Comparison of ENCODE assay signal across 8 mouse cellular contexts in genomic region chr14:27096779-27097178, GRCm38 (mm10). TPM values are rescaled to one million over a fixed set of nuclear protein-coding genes. Genes with fewer than 3 reads are reported as not detected.
DNase-seq lines count a peak whose midpoint lies in the region; ATAC-seq and TF ChIP-seq lines count a peak whose summit lies in the region.

No protein-coding gene starts in this region.

- no peak for TF ChIP-seq EP300 in CH12.LX (IDR thresholded peaks at IDR 0.05; ENCODE audit: low read length)

- no peak overlapping the region for H3K4me3 ChIP-seq in CH12.LX (replicated peaks in 1 of 3; ENCODE audit: low read depth in 2 of 3, low read length in 2 of 3, poor library complexity in 1 of 3)
- no peak overlapping the region for H3K4me3 ChIP-seq in embryonic facial prominence, embryonic 11.5 days (ENCODE audit: low read depth, low read length)
- H3K4me3 ChIP-seq in heart, embryonic 15.5 days, result no peak overlapping the region
- H3K4me3 ChIP-seq in liver, adult 2 months (ENCODE audit: insufficient read depth, low read depth, low read length), result no peak overlapping the region

- 23% methylated on average over 3 of the region's 3 CpGs for WGBS in embryonic facial prominence, embryonic 11.5 days
- WGBS in heart, embryonic 15.5 days, result 18% methylated on average over 3 of the region's 3 CpGs
- 16% methylated on average over 3 of the region's 3 CpGs for WGBS in liver, adult 2 months

- H3K36me3 ChIP-seq in CH12.LX (replicated peaks in 1 of 2; ENCODE audit: control insufficient read depth in 1 of 2, insufficient read depth in 1 of 2, low read length in 1 of 2), result no peaks in the 10 kb centered on the region
- H3K36me3 ChIP-seq in embryonic facial prominence, embryonic 11.5 days (replicated peaks; ENCODE audit: control insufficient read depth, insufficient read depth, low read depth, low read length), result 0 out of 2 replicates have a peak, but pooled peaks cover 5% of the 10 kb centered on the region
- 0 out of 2 replicates have a peak, but pooled peaks cover 9% of the 10 kb centered on the region for H3K36me3 ChIP-seq in heart, embryonic 15.5 days
- no peaks in the 10 kb centered on the region for H3K36me3 ChIP-seq in liver, adult 2 months (ENCODE audit: control insufficient read depth, insufficient read depth, low read length)

- TF ChIP-seq CTCF in CH12.LX (conservative IDR thresholded peaks at IDR 0.05 in 1 of 2, IDR thresholded peaks at IDR 0.05 in 1 of 2; ENCODE audit: low read depth in 2 of 2, low read length in 2 of 2), result peak; percentile 87 to 96
- peak; percentile 48 for TF ChIP-seq CTCF in liver, adult 2 months (IDR thresholded peaks at IDR 0.05; ENCODE audit: low read depth, low read length)

- H3K27me3 ChIP-seq in CH12.LX (replicated peaks), result no peaks in the 10 kb centered on the region
- H3K27me3 ChIP-seq in embryonic facial prominence, embryonic 11.5 days (ENCODE audit: control insufficient read depth, insufficient read depth, low read length), result no peaks in the 10 kb centered on the region
- no peaks in the 10 kb centered on the region for H3K27me3 ChIP-seq in heart, embryonic 15.5 days
- no peaks in the 10 kb centered on the region for H3K27me3 ChIP-seq in liver, adult 2 months (ENCODE audit: control insufficient read depth, insufficient read depth, low read length)

- TF ChIP-seq POLR2A in CH12.LX (IDR thresholded peaks at IDR 0.05; ENCODE audit: low read depth, low read length), result no peak
- no peak for TF ChIP-seq POLR2A in liver, adult 2 months (IDR thresholded peaks at IDR 0.05; ENCODE audit: extremely low read depth, insufficient read depth, low read length)

- H3K27ac ChIP-seq in CH12.LX (ENCODE audit: insufficient read depth, low read depth), result no peak overlapping the region
- H3K27ac ChIP-seq in embryonic facial prominence, embryonic 11.5 days (replicated peaks; ENCODE audit: low read depth, low read length), result no peak overlapping the region
- no peak overlapping the region for H3K27ac ChIP-seq in heart, embryonic 15.5 days
- no peak overlapping the region for H3K27ac ChIP-seq in liver, adult 2 months (replicated peaks; ENCODE audit: insufficient read depth, low read depth, low read length)

- no peak overlapping the region for H3K9ac ChIP-seq in CH12.LX (ENCODE audit: insufficient read depth, low read depth)
- no peak overlapping the region for H3K9ac ChIP-seq in embryonic facial prominence, embryonic 11.5 days (replicated peaks; ENCODE audit: low read length)
- H3K9ac ChIP-seq in heart, embryonic 15.5 days, result no peak overlapping the region
- H3K9ac ChIP-seq in liver, adult 2 months (ENCODE audit: low read depth, low read length), result no peak overlapping the region

- H3K4me2 ChIP-seq in CH12.LX (ENCODE audit: insufficient read depth, low read depth, poor library complexity, severe bottlenecking), result no peak overlapping the region
- no peak overlapping the region for H3K4me2 ChIP-seq in embryonic facial prominence, embryonic 11.5 days (ENCODE audit: low read depth, low read length)
- no peak overlapping the region for H3K4me2 ChIP-seq in heart, embryonic 15.5 days

- H3K4me1 ChIP-seq in CH12.LX (ENCODE audit: control insufficient read depth in 1 of 2, insufficient read depth in 2 of 2), result peaks cover 0 to 7% of the 10 kb centered on the region in 2 experiments; a peak in 2 of 4 replicates
- H3K4me1 ChIP-seq in embryonic facial prominence, embryonic 11.5 days (ENCODE audit: control insufficient read depth, insufficient read depth, low read length), result no peaks in the 10 kb centered on the region
- no peaks in the 10 kb centered on the region for H3K4me1 ChIP-seq in heart, embryonic 15.5 days (replicated peaks)
- peaks cover 6% of the 10 kb centered on the region; the same call in 1 of the 2 replicates for H3K4me1 ChIP-seq in liver, adult 2 months (ENCODE audit: control insufficient read depth, insufficient read depth, low read length)

- H3K79me2 ChIP-seq in CH12.LX (replicated peaks; ENCODE audit: control insufficient read depth, extremely low read depth, insufficient read depth, poor library complexity, severe bottlenecking), result no peaks in the 10 kb centered on the region
- H3K79me2 ChIP-seq in liver, adult 2 months (ENCODE audit: control insufficient read depth, insufficient read depth, low read length), result no peaks in the 10 kb centered on the region

- dilution Hi-C loops in CH12.LX (cut with MboI; ENCODE audit: extremely low pct_ligation_motif_present, extremely low pct_unique_long_range_greater_than_20kb, low sequenced_read_pairs), result no loop called here

- ATAC-seq in embryonic facial prominence, embryonic 11.5 days (replicated peaks; ENCODE audit: insufficient number of reproducible peaks, low FRiP score, low TSS enrichment, low read depth), result 0 out of 2 replicates have a peak, but pooled peaks have one; percentile 34
- peak; percentile 39; the same call in 1 of the 2 replicates for ATAC-seq in heart, embryonic 15.5 days (replicated peaks; ENCODE audit: insufficient number of reproducible peaks, insufficient read depth, low FRiP score, low read depth)

- no peaks in the 10 kb centered on the region for H3K9me3 ChIP-seq in CH12.LX (replicated peaks; ENCODE audit: low read length)
- no peaks in the 10 kb centered on the region for H3K9me3 ChIP-seq in embryonic facial prominence, embryonic 11.5 days (replicated peaks; ENCODE audit: control insufficient read depth, low read length)
- H3K9me3 ChIP-seq in heart, embryonic 15.5 days (replicated peaks), result no peaks in the 10 kb centered on the region

- in situ Hi-C loops in CH12.LX (cut with MboI; ENCODE audit: low pct_ligation_motif_present, low pct_unique_long_range_greater_than_20kb, low sequenced_read_pairs), result loop anchor here (5.0 kb wide), 1 partner anchor 64 kb away; no protein-coding TSS in a partner anchor

- DNase-seq in CH12.LX (ENCODE audit: extremely low read depth), result peak; percentile 87
- DNase-seq in adrenal gland, adult 18-20 months (ENCODE audit: low spot score in 2 of 2), result peak; percentile 45 to 65
- peak; percentile 89 for DNase-seq in embryonic facial prominence, embryonic 11.5 days (ENCODE audit: low spot score)
- peak; percentile 78 for DNase-seq in kidney, postnatal 10 days
- DNase-seq in liver, adult 2 months (ENCODE audit: extremely low read depth, low read depth, low spot score), result peak; percentile 62
- peak; percentile 80 for DNase-seq in neural tube, embryonic 10.5 days (ENCODE audit: extremely low spot score, low spot score)
- DNase-seq in urinary bladder, postnatal 25 days (ENCODE audit: low spot score), result peak; percentile 46

- TF ChIP-seq RAD21 in CH12.LX (IDR thresholded peaks at IDR 0.05; ENCODE audit: low read depth, low read length), result peak; percentile 97

TF ChIP-seq in CH12.LX, 34 proteins besides CTCF, POLR2A, EP300 and RAD21:
- no peak for TF ChIP-seq POLR2AphosphoS2 (IDR thresholded peaks at IDR 0.05; ENCODE audit: low read depth, low read length)
- no peak for TF ChIP-seq GABPA (IDR thresholded peaks at IDR 0.05; ENCODE audit: insufficient replicate concordance, low read depth, low read length)
- peak; percentile 70 for TF ChIP-seq ZC3H11A (IDR thresholded peaks at IDR 0.05; ENCODE audit: low read depth, low read length)
- no peak for TF ChIP-seq CHD1 (IDR thresholded peaks at IDR 0.05; ENCODE audit: low read depth, low read length)
- peak; percentile 92 for TF ChIP-seq SMC3 (IDR thresholded peaks at IDR 0.05; ENCODE audit: low read depth, low read length)
- 0 out of 2 replicates have a peak, but pooled peaks have one; percentile 59 for TF ChIP-seq MYC (IDR thresholded peaks at IDR 0.05; ENCODE audit: low read depth, low read length)
- 0 out of 2 replicates have a peak, but pooled peaks have one; percentile 12 for TF ChIP-seq ELF1 (IDR thresholded peaks at IDR 0.05; ENCODE audit: low read depth, low read length)
- TF ChIP-seq USF2 (conservative IDR thresholded peaks at IDR 0.05; ENCODE audit: low read depth, low read length), result 0 out of 2 replicates have a peak, but pooled peaks have one; percentile 29
- TF ChIP-seq ETS1 (conservative IDR thresholded peaks at IDR 0.05; ENCODE audit: low read depth, low read length), result no peak
- no peak for TF ChIP-seq JUND (conservative IDR thresholded peaks at IDR 0.05; ENCODE audit: low read depth, low read length)
- TF ChIP-seq ZNF384 (IDR thresholded peaks at IDR 0.05; ENCODE audit: low read depth, low read length), result peak; percentile 15; the same call in 1 of the 2 replicates
- TF ChIP-seq IRF4 (IDR thresholded peaks at IDR 0.05; ENCODE audit: low read depth, low read length), result no peak
- peak; percentile 69 for TF ChIP-seq BHLHE40 (IDR thresholded peaks at IDR 0.05; ENCODE audit: low read depth, low read length)
- TF ChIP-seq USF1 (IDR thresholded peaks at IDR 0.05; ENCODE audit: low read depth, low read length), result peak; percentile 41; the same call in 1 of the 2 replicates

RNA-seq across cellular contexts. Expression of gene Arhgef3, which starts 17.9 kb away (rescaled TPM):
- 0.51 and 0.67 TPM in 2 replicates for total RNA-seq in CH12.LX (2012; rRNA removed)
- 0.62 and 0.89 TPM in 2 replicates for total RNA-seq in CH12.LX (2014; rRNA removed)
- 0.61 and 0.64 TPM in 2 replicates for polyA plus RNA-seq in CH12.LX (2012; ENCODE audit: insufficient read length, low read depth)
- total RNA-seq in adrenal gland, adult 18-20 months (2021), result 10 to 100 TPM; 25.3 to 45.5 TPM
- 5.4 and 6.8 TPM in 2 replicates for polyA plus RNA-seq in embryonic facial prominence, embryonic 11.5 days (2014; fragmentation: Nextera tagmentation; extraction: Ambion mirVana)
- 14.7 and 15.4 TPM in 2 replicates for polyA plus RNA-seq in heart, embryonic 15.5 days (2015; fragmentation: Nextera tagmentation; extraction: Ambion mirVana)
- total RNA-seq in liver, adult 2 months (2014; rRNA removed), result 17.2 and 19.3 TPM in 2 replicates
- polyA plus RNA-seq in liver, adult 2 months (2012; rRNA removed), result 6.4 and 6.7 TPM in 2 replicates

RNA-seq across cellular contexts. Expression of gene Il17rd, which starts 58.0 kb away (rescaled TPM):
- total RNA-seq in CH12.LX (2012; rRNA removed), result 0.04 TPM in 2 replicates
- total RNA-seq in CH12.LX (2014; rRNA removed), result 0.03 and 0.08 TPM in 2 replicates
- 0.04 and 0.09 TPM in 2 replicates for polyA plus RNA-seq in CH12.LX (2012; ENCODE audit: insufficient read length, low read depth)
- 1 to 10 TPM; 2.9 to 3.7 TPM for total RNA-seq in adrenal gland, adult 18-20 months (2021)
- polyA plus RNA-seq in embryonic facial prominence, embryonic 11.5 days (2014; fragmentation: Nextera tagmentation; extraction: Ambion mirVana), result 6.7 and 6.9 TPM in 2 replicates
- 1.1 and 1.2 TPM in 2 replicates for polyA plus RNA-seq in heart, embryonic 15.5 days (2015; fragmentation: Nextera tagmentation; extraction: Ambion mirVana)
- 0.54 and 0.55 TPM in 2 replicates for total RNA-seq in liver, adult 2 months (2014; rRNA removed)
- 0.12 and 0.16 TPM in 2 replicates for polyA plus RNA-seq in liver, adult 2 months (2012; rRNA removed)
